Mouse (Mus musculus): ENCODE results near the gene Ppp1cc. TPM values are rescaled to one million over a fixed set of nuclear protein-coding genes. Genes with fewer than 3 reads are reported as not detected.

The Ppp1cc gene
- polyA plus RNA-seq, 1 experiment from 2014 or later, result 300 TPM

DNA sequence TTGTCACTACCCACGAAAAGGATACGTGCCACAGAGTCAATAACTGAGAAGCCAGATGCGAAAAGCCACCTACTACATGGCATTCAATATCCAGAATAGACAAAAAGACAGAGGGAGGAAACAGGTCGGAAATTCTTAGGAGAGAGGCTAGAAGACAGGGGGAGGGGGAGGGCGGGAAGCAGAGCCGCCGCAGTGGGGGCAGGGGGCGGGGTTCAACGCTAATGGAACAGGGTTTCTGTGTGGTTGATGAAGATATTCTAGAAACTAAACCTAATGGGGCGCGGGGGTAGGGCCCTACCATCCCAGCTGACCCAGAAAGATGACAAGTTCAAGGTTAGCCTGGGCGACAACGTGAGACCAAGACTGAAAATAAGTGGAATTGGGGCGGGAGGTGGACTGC is 4.1 kb upstream of the Ppp1cc start:
- 0 out of 2 replicates have a peak overlapping the region, but pooled peaks have one; percentile 34 for H3K9ac ChIP-seq (replicated peaks)
- no peak for ATAC-seq (ENCODE audit: insufficient number of reproducible peaks, insufficient read depth, low FRiP score, low TSS enrichment, low read depth)
- no peak overlapping the region for H3K4me3 ChIP-seq (replicated peaks)
- 31% methylated on average over 11 of the region's 14 CpGs for WGBS
- H3K4me2 ChIP-seq, result no peak overlapping the region
- H3K27me3 ChIP-seq, result no peaks in the 10 kb centered on the region
- H3K27ac ChIP-seq, result no peak overlapping the region
- no peaks in the 10 kb centered on the region for H3K9me3 ChIP-seq
- H3K4me1 ChIP-seq (replicated peaks), result peaks cover 16% of the 10 kb centered on the region
- H3K36me3 ChIP-seq, result no peaks in the 10 kb centered on the region

DNA sequence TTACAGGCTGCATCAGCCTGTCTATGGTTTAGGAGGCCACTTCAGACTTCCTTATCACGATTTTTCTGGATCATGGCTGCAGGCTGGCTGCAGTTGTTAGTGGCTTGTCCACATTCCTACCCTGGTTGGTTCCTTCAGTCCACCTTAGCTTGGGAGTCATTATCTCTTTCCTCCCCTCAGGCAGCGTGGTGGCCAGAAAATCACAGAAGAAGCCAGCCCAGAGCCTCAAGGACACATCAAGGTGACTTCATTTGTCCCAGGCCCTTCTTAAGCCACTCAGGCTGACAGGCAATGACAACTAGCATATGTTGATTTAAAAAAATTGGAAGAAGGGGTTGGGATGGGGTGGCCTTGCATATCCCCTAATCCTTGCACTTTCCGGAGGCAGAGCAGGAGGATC is 3.3 kb upstream of the Ppp1cc start:
- Histone ChIP-seq H3K4me3 (replicated peaks) (no peak overlapping the region), H3K9ac (replicated peaks) (no peak overlapping the region), H3K4me1 (replicated peaks) (peaks cover 20% of the 10 kb centered on the region), H3K4me2 (no peak overlapping the region), H3K9me3 (no peaks in the 10 kb centered on the region), H3K36me3 (0 out of 2 replicates have a peak, but pooled peaks cover 1% of the 10 kb centered on the region), H3K27ac (no peak overlapping the region), H3K27me3 (no peaks in the 10 kb centered on the region)
- 66% methylated on average over 3 of the region's 3 CpGs for WGBS
- ATAC-seq (ENCODE audit: insufficient number of reproducible peaks, insufficient read depth, low FRiP score, low TSS enrichment, low read depth), result no peak

DNA sequence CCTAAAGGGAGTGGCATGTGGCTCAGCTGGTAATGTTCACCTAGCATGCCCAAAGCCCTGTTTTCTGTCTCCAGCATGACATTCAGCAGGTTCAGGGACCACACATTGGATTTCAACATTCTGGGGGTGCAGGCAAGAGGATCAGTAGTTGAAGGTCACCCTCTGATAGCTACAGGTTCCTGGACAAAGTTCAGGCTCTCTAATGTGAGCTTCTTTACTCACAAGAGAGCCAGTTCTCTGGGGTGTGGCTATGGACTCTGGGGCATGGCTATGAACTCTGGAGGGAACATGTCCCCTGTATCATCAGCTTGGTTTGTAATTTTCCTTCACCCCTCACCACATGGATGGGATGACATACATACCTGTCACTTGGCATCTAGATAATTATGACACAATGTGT is 2.5 kb upstream of the Ppp1cc start:
- ATAC-seq (ENCODE audit: insufficient number of reproducible peaks, insufficient read depth, low FRiP score, low TSS enrichment, low read depth), result no peak
- no peak overlapping the region for H3K4me2 ChIP-seq
- no peak overlapping the region for H3K9ac ChIP-seq (replicated peaks)
- no peak overlapping the region for H3K4me3 ChIP-seq (replicated peaks)
- H3K27ac ChIP-seq, result no peak overlapping the region
- H3K4me1 ChIP-seq (replicated peaks), result peaks cover 28% of the 10 kb centered on the region
- H3K27me3 ChIP-seq, result no peaks in the 10 kb centered on the region
- H3K36me3 ChIP-seq, result peaks cover 8% of the 10 kb centered on the region
- H3K9me3 ChIP-seq, result no peaks in the 10 kb centered on the region

DNA sequence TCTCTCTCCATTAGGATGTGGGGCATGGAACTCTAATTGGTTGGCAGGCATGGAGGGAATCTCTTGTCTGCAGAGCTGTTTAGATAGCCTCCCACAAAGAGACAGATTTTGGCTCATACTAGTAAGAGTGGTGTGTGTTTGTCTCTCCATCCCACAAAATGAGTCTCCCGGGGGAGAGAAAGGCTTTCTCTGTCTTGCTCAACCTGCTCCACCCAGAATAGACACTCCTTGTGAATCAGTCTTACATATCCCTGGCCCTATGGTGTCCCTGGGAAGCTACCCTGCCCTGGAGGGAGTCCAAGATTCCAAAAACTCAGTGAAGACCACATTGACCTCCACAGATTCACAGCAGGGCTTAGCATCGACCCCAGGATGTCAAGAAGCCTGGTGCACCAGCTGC is 1.6 kb upstream of the Ppp1cc start:
- Histone ChIP-seq H3K9me3 (no peaks in the 10 kb centered on the region), H3K4me3 (replicated peaks) (no peak overlapping the region), H3K36me3 (peaks cover 16% of the 10 kb centered on the region), H3K9ac (replicated peaks) (no peak overlapping the region), H3K27me3 (no peaks in the 10 kb centered on the region), H3K27ac (no peak overlapping the region), H3K4me2 (no peak overlapping the region), H3K4me1 (replicated peaks) (peaks cover 37% of the 10 kb centered on the region)
- 73% methylated on average over 2 of the region's 2 CpGs for WGBS
- no peak for ATAC-seq (ENCODE audit: insufficient number of reproducible peaks, insufficient read depth, low FRiP score, low TSS enrichment, low read depth)

DNA sequence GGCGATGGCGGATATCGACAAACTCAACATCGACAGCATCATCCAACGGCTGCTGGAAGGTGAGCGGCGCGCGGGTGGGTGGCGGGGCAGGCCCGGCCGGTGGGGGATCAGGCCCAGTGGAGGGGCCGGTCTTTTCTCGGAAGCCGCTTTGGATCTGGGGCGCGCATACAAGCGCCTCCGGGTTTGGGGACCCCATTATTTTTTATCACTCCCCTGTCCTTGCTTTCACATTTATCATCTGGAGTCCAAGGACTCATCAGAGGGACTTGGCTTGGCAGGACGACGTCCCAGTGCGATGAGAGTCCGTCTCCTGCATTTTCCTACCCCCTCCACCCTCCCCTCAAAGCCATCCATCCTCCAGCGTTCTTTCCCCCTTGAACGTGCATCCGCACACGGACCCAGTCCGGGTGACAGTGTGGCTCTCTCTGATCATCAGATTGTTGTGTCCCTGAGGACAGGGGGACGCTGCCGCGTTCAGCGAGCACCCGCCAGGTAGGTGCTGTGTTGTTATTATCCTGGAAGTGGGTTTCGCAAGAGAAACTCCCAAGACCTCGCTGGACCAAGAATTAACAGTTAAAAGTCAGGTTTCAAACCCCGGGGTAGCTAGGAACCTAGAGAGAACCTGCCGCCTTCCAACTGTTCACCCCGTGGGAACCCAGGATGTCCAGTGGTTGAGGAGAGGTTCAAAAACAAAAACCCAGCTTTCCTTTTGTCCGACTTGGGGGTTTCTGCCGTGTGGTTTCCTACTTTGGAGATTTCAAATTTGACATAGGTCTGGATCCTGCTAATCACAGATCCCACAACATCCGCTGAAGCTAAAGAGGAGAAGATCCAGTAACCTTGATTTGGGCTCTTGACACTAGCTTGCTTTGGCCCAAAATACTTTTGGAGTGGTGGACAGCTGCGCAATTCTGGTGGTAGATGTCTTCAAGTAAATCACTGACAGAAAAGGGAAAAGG is 758 bp downstream of the Ppp1cc start:
- Histone ChIP-seq H3K4me2 (peak overlapping the region; percentile 73), H3K27ac (peak overlapping the region; percentile 86), H3K36me3 (peaks cover 39% of the 10 kb centered on the region), H3K9me3 (no peaks in the 10 kb centered on the region), H3K4me1 (replicated peaks) (peaks cover 58% of the 10 kb centered on the region), H3K9ac (replicated peaks) (peak overlapping the region; percentile 93), H3K4me3 (replicated peaks) (peak overlapping the region; percentile 98), H3K27me3 (no peaks in the 10 kb centered on the region)
- WGBS, result 2% methylated on average over 42 of the region's 42 CpGs
- no peak for ATAC-seq (ENCODE audit: insufficient number of reproducible peaks, insufficient read depth, low FRiP score, low TSS enrichment, low read depth)

DNA sequence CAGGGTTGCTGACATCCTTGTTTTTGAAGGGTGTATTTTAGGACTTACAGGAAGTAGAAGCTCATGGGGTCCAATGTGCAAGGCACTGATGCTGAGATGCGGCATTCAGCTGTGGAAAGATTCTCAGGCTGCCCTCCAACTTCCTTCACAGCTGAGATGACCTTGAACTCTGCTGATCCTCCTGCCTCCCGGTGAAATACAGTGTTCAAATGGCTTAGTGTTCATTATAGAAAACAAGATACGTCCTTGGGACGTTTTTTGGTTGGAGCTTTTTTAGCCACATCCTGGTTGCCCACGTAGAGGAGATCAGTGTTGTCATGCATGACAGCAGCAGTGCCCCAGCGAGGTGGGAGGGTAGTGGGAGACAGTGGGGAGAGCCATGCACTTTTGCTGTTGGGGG is 5.1 kb downstream of the Ppp1cc start:
- H3K27ac ChIP-seq, result no peak overlapping the region
- H3K9me3 ChIP-seq, result no peaks in the 10 kb centered on the region
- no peak overlapping the region for H3K9ac ChIP-seq (replicated peaks)
- no peaks in the 10 kb centered on the region for H3K27me3 ChIP-seq
- no peak overlapping the region for H3K4me3 ChIP-seq (replicated peaks)
- peaks cover 66% of the 10 kb centered on the region for H3K4me1 ChIP-seq (replicated peaks)
- no peak for ATAC-seq (ENCODE audit: insufficient number of reproducible peaks, insufficient read depth, low FRiP score, low TSS enrichment, low read depth)
- WGBS, result 68% methylated on average over 6 of the region's 6 CpGs
- H3K4me2 ChIP-seq, result 0 out of 2 replicates have a peak overlapping the region, but pooled peaks have one; percentile 13
- H3K36me3 ChIP-seq, result peaks cover 82% of the 10 kb centered on the region

DNA sequence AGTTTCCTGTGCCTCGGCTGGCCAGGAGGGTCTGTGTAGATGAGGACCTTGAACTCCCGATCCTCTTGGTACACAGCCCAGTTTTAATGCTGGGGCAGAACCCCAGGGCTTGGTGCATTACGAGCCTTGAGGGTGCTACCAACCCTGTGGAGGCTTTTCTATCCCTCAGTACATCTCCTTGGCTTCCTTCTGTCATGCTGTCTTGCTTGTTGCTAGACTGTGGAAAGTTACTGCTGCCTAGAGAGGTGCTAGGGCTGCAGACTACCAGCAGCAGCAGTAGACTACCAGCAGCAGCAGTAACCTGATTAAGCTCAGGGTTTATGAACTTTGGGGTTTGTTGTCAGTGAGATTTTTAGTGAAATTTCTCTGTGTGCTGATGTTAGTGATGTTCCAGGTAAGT is 5.9 kb downstream of the Ppp1cc start:
- Histone ChIP-seq H3K4me2 (no peak overlapping the region), H3K9me3 (no peaks in the 10 kb centered on the region), H3K9ac (replicated peaks) (0 out of 2 replicates have a peak overlapping the region, but pooled peaks have one; percentile 13), H3K4me1 (replicated peaks) (peaks cover 66% of the 10 kb centered on the region), H3K27me3 (no peaks in the 10 kb centered on the region), H3K36me3 (peaks cover 90% of the 10 kb centered on the region), H3K27ac (no peak overlapping the region), H3K4me3 (replicated peaks) (no peak overlapping the region)
- ATAC-seq (ENCODE audit: insufficient number of reproducible peaks, insufficient read depth, low FRiP score, low TSS enrichment, low read depth), result no peak
- 67% methylated on average over 3 of the region's 3 CpGs for WGBS

DNA sequence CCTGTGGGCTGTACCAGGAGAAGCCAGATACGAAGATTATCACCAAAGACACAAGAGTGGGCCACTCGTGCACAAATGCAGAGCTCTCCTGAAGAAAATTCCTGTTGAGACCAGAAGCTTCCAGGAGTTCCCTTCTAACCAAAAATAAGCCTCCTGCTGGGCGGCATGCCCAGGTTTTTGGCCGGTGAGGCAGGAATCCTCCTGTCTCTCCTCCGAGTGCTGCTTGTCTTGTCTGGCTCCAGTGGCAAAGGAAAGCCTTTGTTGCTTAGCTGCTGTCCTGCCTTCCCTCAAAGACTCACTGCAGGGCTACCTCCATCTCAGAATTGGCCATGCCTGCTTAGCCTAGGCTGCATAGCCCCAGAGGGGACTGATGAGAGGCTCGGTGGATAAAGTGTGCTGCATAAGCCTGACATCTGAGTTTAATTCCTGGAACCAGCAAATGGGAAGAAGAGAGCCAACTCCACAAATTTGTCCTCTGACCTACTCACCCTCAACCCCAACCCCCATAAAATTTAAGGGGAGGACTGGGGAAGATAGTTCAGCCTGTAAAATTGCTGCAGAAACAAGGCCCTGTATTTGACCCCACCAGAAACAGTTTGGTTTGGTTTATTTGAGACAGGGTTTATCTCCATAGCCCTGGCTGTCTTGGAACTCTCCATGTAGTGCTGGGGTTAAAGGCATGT is 7.3 kb downstream of the Ppp1cc start:
- no peak overlapping the region for H3K4me2 ChIP-seq
- ATAC-seq (ENCODE audit: insufficient number of reproducible peaks, insufficient read depth, low FRiP score, low TSS enrichment, low read depth), result no peak
- peaks cover 56% of the 10 kb centered on the region for H3K4me1 ChIP-seq (replicated peaks)
- no peaks in the 10 kb centered on the region for H3K9me3 ChIP-seq
- H3K27me3 ChIP-seq, result no peaks in the 10 kb centered on the region
- 71% methylated on average over 6 of the region's 6 CpGs for WGBS
- no peak overlapping the region for H3K9ac ChIP-seq (replicated peaks)
- peaks cover 98% of the 10 kb centered on the region for H3K36me3 ChIP-seq
- H3K4me3 ChIP-seq (replicated peaks), result no peak overlapping the region
- no peak overlapping the region for H3K27ac ChIP-seq

DNA sequence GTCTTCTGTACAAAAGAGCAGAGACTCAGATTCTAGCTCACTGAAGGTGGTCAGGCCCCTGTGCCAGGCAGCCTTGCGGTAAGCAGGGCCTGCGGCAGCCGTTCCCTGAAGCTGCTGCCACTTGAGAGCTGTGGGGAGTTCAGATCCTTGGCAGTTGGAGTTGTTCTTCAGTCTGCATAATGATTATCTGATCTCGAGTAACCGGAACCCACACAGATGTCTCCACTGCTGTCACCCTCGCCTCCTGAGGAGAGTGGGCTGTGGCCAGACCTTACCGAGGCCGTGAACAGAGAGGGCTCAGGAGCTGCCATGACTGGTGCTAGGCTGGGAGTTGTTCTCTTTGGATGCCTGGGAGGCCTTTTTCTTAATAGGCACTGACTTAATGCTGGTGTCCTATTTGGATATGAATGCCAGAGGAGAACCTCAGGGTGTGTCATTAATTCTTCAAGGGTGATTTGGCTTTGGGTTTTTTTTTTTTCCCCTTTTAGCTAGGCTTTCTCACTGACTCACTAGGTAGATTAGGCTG is 8.6 kb downstream of the Ppp1cc start:
- H3K4me2 ChIP-seq, result no peak overlapping the region
- no peak overlapping the region for H3K27ac ChIP-seq
- H3K36me3 ChIP-seq, result peaks cover 98% of the 10 kb centered on the region
- no peak overlapping the region for H3K4me3 ChIP-seq (replicated peaks)
- no peaks in the 10 kb centered on the region for H3K9me3 ChIP-seq
- peaks cover 42% of the 10 kb centered on the region for H3K4me1 ChIP-seq (replicated peaks)
- WGBS, result 79% methylated on average over 8 of the region's 8 CpGs
- no peak for ATAC-seq (ENCODE audit: insufficient number of reproducible peaks, insufficient read depth, low FRiP score, low TSS enrichment, low read depth)
- H3K27me3 ChIP-seq, result no peaks in the 10 kb centered on the region
- H3K9ac ChIP-seq (replicated peaks), result no peak overlapping the region

DNA sequence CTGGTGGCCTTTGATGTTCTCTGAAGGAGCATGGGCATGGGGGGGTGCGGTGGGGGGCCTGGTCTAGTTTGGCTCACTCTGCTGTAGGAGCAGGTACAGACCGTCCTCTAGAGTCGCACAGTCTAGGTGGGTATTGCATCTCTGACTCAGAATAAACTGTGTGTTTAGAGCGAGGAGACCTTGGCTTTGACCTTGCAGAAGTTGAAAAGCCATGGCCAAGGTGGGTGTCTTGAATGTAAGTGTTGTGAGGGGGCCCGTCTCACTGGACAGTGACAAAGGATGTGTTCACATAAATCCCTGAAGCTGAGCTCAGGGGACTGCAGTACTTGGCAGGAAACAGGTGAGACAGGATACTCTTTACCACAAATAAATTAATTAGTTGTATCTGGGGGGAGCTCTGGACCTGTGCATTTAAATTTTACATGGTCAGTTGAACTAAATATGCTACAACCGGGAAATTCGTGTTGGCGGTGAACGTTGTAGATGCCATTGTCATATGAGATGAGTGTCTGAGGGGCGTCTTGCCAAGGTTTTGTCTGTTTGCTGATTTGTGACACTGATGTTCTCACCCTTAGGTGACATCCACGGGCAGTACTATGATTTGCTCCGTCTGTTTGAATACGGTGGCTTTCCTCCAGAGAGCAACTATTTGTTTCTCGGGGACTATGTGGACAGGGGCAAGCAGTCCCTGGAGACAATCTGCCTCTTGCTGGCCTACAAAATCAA is 10.4 kb downstream of the Ppp1cc start:
- H3K9me3 ChIP-seq, result no peaks in the 10 kb centered on the region
- WGBS, result 93% methylated on average over 14 of the region's 14 CpGs
- peaks cover 25% of the 10 kb centered on the region for H3K4me1 ChIP-seq (replicated peaks)
- H3K27ac ChIP-seq, result no peak overlapping the region
- no peaks in the 10 kb centered on the region for H3K27me3 ChIP-seq
- H3K4me3 ChIP-seq (replicated peaks), result no peak overlapping the region
- no peak for ATAC-seq (ENCODE audit: insufficient number of reproducible peaks, insufficient read depth, low FRiP score, low TSS enrichment, low read depth)
- no peak overlapping the region for H3K4me2 ChIP-seq
- H3K36me3 ChIP-seq, result peaks cover 99% of the 10 kb centered on the region
- no peak overlapping the region for H3K9ac ChIP-seq (replicated peaks)

DNA sequence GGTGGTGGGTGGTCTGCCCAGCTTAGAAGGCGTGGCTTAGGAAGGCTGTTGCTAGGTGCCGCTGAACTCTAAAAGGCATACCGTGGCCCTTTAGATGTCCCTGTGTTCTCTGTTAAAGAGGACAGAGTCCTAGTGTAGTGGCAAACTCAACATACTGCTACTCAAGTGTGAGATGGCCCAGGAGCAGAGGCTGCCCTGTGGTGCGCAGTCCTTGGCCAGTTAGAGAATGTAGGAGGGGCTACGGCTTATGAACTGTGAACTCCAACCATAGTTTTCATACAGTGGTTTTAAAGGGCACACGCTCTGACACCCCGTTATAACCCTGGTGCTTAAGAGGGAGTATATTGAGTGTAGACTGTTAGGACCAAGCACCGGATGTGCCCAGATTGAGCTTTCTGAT is 13.0 kb downstream of the Ppp1cc start:
- H3K4me2 ChIP-seq, result no peak overlapping the region
- peaks cover 4% of the 10 kb centered on the region; the same call in 1 of the 2 replicates for H3K4me1 ChIP-seq (replicated peaks)
- peaks cover 88% of the 10 kb centered on the region for H3K36me3 ChIP-seq
- H3K27me3 ChIP-seq, result no peaks in the 10 kb centered on the region
- no peak overlapping the region for H3K9ac ChIP-seq (replicated peaks)
- H3K9me3 ChIP-seq, result no peaks in the 10 kb centered on the region
- no peak overlapping the region for H3K4me3 ChIP-seq (replicated peaks)
- ATAC-seq (ENCODE audit: insufficient number of reproducible peaks, insufficient read depth, low FRiP score, low TSS enrichment, low read depth), result no peak
- 92% methylated on average over 8 of the region's 8 CpGs for WGBS
- no peak overlapping the region for H3K27ac ChIP-seq
